In genomic region chr12:17881371-17882116, GRCm38 (mm10) we compare ENCODE assay signal across 8 mouse cellular contexts.
DNase-seq lines count a peak whose midpoint lies in the region; ATAC-seq lines count a peak whose summit lies in the region.

No protein-coding gene starts in this region.

- peak; percentile 100 for ATAC-seq in forebrain, embryonic 14.5 days
- peak; percentile 98 for ATAC-seq in liver, embryonic 15.5 days (ENCODE audit: insufficient read depth)
- ATAC-seq in neural tube, embryonic 11.5 days (ENCODE audit: insufficient read depth, low FRiP score, low TSS enrichment): peak; percentile 100
- ATAC-seq in stomach, embryonic 16.5 days (ENCODE audit: insufficient read depth, low FRiP score): peak; percentile 100

- intact Hi-C loops in heart, postnatal 10 days (cut with DNase I): no loop called here

- no peaks in the 10 kb centered on the region for H3K4me1 ChIP-seq in forebrain, embryonic 14.5 days (ENCODE audit: control insufficient read depth, insufficient read depth, low read length)
- H3K4me1 ChIP-seq in liver, embryonic 15.5 days (replicated peaks): no peaks in the 10 kb centered on the region
- H3K4me1 ChIP-seq in neural tube, embryonic 11.5 days (ENCODE audit: control insufficient read depth, insufficient read depth, low read length): no peaks in the 10 kb centered on the region
- H3K4me1 ChIP-seq in stomach, embryonic 16.5 days (ENCODE audit: control insufficient read depth, insufficient read depth, low read length): no peaks in the 10 kb centered on the region

- peak overlapping the region; percentile 71 for H3K4me3 ChIP-seq in forebrain, embryonic 14.5 days (ENCODE audit: low read depth, low read length)
- H3K4me3 ChIP-seq in liver, embryonic 15.5 days (replicated peaks): peak overlapping the region; percentile 64
- H3K4me3 ChIP-seq in neural tube, embryonic 11.5 days (ENCODE audit: low read depth, low read length): peak overlapping the region; percentile 51
- peak overlapping the region; percentile 83 for H3K4me3 ChIP-seq in stomach, embryonic 16.5 days (replicated peaks; ENCODE audit: low read length)

- no peaks in the 10 kb centered on the region for H3K9me3 ChIP-seq in forebrain, embryonic 14.5 days (replicated peaks; ENCODE audit: control insufficient read depth, low read length)
- H3K9me3 ChIP-seq in liver, embryonic 15.5 days (replicated peaks): no peaks in the 10 kb centered on the region
- H3K9me3 ChIP-seq in neural tube, embryonic 11.5 days (ENCODE audit: control insufficient read depth, low read length): no peaks in the 10 kb centered on the region
- H3K9me3 ChIP-seq in stomach, embryonic 16.5 days (replicated peaks; ENCODE audit: control insufficient read depth, low read length): no peaks in the 10 kb centered on the region

- peak overlapping the region; percentile 75 for H3K27ac ChIP-seq in forebrain, embryonic 14.5 days (ENCODE audit: low read depth, low read length)
- peak overlapping the region; percentile 67; the same call in 1 of the 2 replicates for H3K27ac ChIP-seq in liver, embryonic 15.5 days (replicated peaks)
- H3K27ac ChIP-seq in neural tube, embryonic 11.5 days (ENCODE audit: low read depth, low read length): peak overlapping the region; percentile 55
- peak overlapping the region; percentile 85 for H3K27ac ChIP-seq in stomach, embryonic 16.5 days (ENCODE audit: low read length)

- under 1% methylated on average over 57 of the region's 59 CpGs for WGBS in forebrain, embryonic 14.5 days
- under 1% methylated on average over 59 of the region's 59 CpGs for WGBS in liver, embryonic 15.5 days (ENCODE audit: insufficient replicate concordance)
- under 1% methylated on average over 49 of the region's 59 CpGs for WGBS in neural tube, embryonic 11.5 days
- WGBS in stomach, embryonic 16.5 days: under 1% methylated on average over 57 of the region's 59 CpGs

- H3K27me3 ChIP-seq in forebrain, embryonic 14.5 days (replicated peaks; ENCODE audit: control insufficient read depth, insufficient read depth, low read length): no peaks in the 10 kb centered on the region
- H3K27me3 ChIP-seq in liver, embryonic 15.5 days: peaks cover 10% of the 10 kb centered on the region
- H3K27me3 ChIP-seq in neural tube, embryonic 11.5 days (ENCODE audit: control insufficient read depth, insufficient read depth, low read length): no peaks in the 10 kb centered on the region
- no peaks in the 10 kb centered on the region for H3K27me3 ChIP-seq in stomach, embryonic 16.5 days (ENCODE audit: control insufficient read depth, insufficient read depth, low read length)

- H3K4me2 ChIP-seq in forebrain, embryonic 14.5 days (ENCODE audit: low read length): peak overlapping the region; percentile 54
- H3K4me2 ChIP-seq in liver, embryonic 15.5 days: peak overlapping the region; percentile 61
- peak overlapping the region; percentile 24 for H3K4me2 ChIP-seq in neural tube, embryonic 11.5 days (ENCODE audit: low read depth)
- peak overlapping the region; percentile 61 for H3K4me2 ChIP-seq in stomach, embryonic 16.5 days (ENCODE audit: low read depth, low read length)

- peak; percentile 72 for DNase-seq in CD4-positive, CD25-positive, alpha-beta regulatory T cell, adult 2 months (ENCODE audit: low read depth, low spot score)
- DNase-seq in c-Kit-positive CD71-positive TER-119-positive erythroid progenitor cells, embryonic 14.5 days (ENCODE audit: low spot score): peak; percentile 21
- DNase-seq in forebrain, embryonic 14.5 days (ENCODE audit: low spot score): peak; percentile 88
- DNase-seq in heart, postnatal 10 days: peak; percentile 93 to 96
- peak; percentile 91 to 96 for DNase-seq in kidney, postnatal 4 days
- peak; percentile 91 for DNase-seq in neural tube, embryonic 11.5 days (ENCODE audit: low spot score)

- H3K9ac ChIP-seq in forebrain, embryonic 14.5 days (ENCODE audit: low read length): peak overlapping the region; percentile 87
- H3K9ac ChIP-seq in liver, embryonic 15.5 days: peak overlapping the region; percentile 50
- peak overlapping the region; percentile 86 for H3K9ac ChIP-seq in neural tube, embryonic 11.5 days (ENCODE audit: low read length)
- H3K9ac ChIP-seq in stomach, embryonic 16.5 days (ENCODE audit: low read length): peak overlapping the region; percentile 93

- no peaks in the 10 kb centered on the region for H3K36me3 ChIP-seq in forebrain, embryonic 14.5 days (ENCODE audit: control insufficient read depth, insufficient read depth, low read length)
- H3K36me3 ChIP-seq in liver, embryonic 15.5 days (replicated peaks): no peaks in the 10 kb centered on the region
- no peaks in the 10 kb centered on the region for H3K36me3 ChIP-seq in neural tube, embryonic 11.5 days (ENCODE audit: control insufficient read depth, insufficient read depth, low read length)
- H3K36me3 ChIP-seq in stomach, embryonic 16.5 days (ENCODE audit: control insufficient read depth, insufficient read depth, low read length): no peaks in the 10 kb centered on the region

Comparison
In these comparisons a context has a peak if more than half of its experiments do, and no peak if none do; other contexts are left out.
1. Peak in every context shown above with its lines: DNase-seq, ATAC-seq, H3K4me3 ChIP-seq and H3K27ac ChIP-seq.
2. DNase-seq: peak in every context shown above with its lines; median percentile 94 in heart, postnatal 10 days; 94 in kidney, postnatal 4 days; 91 in neural tube, embryonic 11.5 days; 88 in forebrain, embryonic 14.5 days; 72 in CD4-positive, CD25-positive, alpha-beta regulatory T cell, adult 2 months; 21 in c-Kit-positive CD71-positive TER-119-positive erythroid progenitor cells, embryonic 14.5 days.